Mouse (Mus musculus) CD8-positive naive resting alpha-beta T cell, adult 2 months (primary cell): ENCODE data around the gene Zfp420.
"Not testable (repeated sequence)": the region's sequence is repeated elsewhere in the genome, so short reads cannot be mapped to it uniquely, and the experiment has no call there.

Experiments
- DNase-seq, 2 experiments: peaks; one replicate each; pipeline ENCODE4 v3.0.0; 2022; ENCODE audit warnings: low read depth in 2 of 2, low spot score in 2 of 2

Gene Zfp420

DNA sequence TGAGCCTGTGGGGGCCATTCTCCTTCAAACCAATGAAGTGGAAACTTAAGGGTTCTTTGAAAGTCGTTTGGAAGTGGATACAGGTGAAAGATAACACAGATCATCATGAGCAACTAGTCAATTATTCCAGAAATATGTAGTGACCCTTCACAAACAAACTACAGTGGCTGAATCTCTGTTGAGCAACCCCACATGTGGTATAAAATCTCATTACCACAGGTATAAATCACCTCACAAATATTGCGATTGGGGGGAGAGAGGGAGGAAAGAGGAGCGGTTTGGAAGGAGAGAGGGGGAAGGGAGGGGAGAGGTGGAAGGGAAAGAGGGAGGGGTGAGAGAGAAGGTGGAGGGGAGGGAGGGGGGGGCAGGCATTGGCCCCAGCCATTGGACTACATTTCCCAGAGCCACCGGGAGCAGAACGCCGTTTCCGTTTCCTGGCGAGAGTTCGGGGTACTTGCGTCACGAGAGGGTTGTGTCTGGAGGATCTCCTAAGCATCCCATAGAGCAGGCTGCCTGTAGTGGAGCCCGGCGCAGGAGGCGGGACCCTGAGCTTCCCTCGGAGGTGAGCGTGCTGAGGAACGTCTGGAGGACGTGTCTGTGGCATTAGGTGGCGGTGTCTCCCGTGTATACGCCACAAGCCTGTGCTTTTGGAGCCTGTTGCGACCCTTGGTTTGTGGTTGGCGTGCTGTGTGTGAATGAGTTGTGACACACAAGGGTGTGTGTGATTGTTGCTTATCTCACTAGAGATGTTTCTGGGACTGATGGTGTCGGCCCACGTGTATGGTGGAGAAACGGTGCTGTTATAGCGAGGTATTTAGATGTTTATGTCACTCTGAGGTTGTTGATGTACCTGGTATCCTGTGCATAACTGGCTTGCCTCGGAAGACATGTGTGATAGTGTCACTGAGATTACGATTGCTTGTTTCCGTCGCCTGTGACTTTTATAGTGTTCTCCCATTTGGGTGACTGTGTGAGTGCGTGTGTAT, at the start of gene Zfp420:
Zfp420 (plus strand) TSS at position 448 of the 986 bp plus-strand sequence.
- DNase-seq = peak; percentile 73 to 77

DNA sequence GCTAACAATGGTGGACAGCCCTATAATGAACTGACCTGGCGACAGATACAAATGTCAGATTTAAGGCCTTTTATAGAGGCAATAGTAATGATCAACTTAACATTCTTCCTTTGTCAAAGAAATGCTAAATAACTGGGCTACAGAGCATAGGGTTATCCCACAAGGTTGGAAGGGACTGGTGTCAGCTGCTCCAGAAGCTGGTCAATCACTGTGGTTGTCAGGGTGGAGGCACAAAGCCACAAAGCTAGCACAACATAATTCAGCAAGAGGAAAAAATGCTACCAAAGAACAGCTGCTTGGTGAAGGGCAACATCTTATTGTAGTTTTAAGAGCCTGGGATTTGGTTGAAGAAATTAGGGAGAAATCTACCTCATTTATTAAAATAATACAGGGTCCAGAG, 47.5 kb upstream of the Zfp420 start:
- no peak for DNase-seq

DNA sequence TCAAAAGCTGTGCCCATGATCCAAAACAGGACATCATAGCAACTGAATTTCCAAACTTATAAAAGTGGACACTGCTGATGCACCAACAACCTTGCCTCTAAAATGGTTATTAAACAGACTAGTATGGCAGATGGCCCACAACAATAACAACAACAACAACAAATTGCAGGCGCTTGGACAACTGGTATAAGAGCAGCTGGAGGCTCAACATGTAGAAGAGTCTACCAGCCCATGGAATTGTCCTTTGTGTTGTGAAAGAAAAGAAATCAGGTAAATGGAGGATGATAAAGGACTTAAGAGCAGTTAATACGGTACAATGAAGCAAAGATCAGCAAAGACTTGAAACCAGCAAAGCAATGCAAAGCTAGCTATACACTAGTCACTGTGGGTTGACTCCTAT, 45.4 kb upstream of the Zfp420 start:
- no peak for DNase-seq

DNA sequence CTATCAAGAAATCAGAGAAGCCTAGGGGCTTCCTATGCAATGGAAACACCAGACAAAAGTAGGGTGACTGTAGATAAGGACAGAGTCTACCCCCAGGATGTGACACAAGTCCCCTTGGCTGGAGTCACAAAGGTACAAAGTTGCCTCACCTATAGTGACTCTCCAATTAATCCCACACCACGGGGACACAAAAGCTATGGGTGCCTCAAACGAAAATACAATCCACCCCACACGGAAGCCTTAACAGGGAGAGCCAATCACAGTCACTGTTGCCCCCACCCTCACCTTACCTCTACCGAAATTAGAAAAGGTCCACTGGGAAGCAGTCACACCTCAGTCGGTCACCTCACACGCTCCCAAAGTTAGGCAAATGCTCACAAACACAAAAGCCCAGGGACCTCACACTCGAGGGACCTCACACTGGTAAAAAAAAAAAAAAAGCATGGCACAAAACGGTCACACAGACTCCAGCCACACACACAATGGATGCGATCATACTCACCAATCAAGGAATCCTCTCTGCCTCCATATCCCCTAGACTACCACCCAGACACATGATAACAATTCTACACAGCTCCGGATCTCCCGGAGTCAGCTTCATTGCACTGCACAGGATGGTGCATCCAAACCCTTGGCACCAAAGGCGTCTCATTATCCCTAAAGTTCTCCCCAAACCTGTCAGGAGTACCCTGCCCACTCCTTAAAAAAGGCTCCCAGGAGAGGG, 44.6 kb upstream of the Zfp420 start:
- no peak for DNase-seq

DNA sequence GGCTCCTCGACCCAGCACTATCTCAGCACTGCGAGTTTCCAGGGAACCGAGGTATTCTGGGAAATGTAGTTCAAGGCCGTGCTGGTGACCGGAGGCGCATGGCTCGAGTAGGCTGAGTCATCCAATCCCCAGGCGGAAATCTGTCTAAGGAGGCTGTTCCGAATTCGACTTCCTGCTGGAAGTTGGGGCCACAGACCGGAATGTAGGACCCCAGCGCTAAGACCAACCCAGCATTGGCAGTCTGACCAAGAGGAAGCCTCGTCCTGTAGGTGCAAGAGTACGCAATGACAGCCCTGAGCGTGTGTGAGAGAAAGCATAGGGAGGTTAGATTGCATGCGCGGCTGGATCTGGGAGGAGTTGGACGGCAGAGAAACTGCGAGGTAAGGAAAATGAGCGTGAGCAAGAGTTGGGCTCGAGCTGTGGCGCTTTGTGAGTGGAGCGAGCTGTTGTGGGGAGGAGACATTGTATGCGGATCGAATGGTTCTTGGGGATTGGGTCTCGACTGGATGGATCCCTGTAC, 43.8 kb upstream of the Zfp420 start, which contains the start of gene Zfp790:
Zfp790 (plus strand) TSS at position 205 of the 520 bp plus-strand sequence.
- DNase-seq = peak; percentile 66 to 78

DNA sequence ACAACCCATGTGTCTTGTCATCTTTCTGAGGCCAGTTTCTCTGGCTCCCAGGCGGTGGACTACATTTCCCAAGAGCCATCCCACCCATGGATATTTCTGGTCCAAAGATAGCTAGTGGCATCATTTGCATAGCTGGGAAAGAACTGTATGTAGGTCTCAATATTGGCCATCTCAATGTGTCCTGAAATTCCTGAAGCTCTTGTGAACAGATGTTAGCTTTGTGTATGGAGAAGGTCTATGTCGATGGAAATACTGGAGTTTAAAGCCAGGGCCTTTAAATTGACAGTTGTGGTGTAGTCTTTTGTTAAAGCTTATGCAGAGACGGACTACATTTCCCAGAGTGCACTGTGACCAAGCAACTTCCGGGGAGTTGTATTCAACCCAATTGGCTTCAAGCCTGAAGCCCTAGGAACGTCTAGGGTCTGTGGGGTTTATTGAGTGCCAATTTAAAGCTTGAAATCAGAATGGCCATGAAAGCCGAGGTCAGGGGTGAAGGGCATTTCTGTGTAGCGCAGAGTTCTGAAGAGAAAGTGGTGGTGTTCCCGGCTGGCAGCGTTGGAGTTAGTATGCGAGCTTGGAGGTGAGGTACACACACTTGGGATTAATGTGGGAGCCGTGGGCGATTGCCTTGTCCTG, 41.0 kb upstream of the Zfp420 start:
- peak; percentile 58 to 71 for DNase-seq

DNA sequence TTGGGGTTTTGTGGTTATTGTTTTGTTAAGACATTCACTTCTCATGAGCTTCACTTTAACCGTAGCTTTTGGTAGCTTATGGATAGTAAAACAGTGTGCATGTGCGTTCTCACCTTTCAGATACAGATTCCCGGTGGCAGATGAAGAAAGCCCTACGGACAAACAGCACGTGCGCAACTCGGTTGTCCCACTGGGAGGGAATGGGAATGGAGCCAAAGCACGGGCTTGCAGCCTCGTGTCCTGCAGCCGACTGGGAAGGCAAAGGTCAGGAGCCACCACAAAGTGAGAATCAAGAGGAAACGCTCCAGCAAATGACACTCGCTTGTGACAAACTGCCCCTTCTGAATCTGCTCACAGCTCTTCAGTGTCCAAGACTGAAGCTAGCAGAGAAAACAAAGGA, 31.8 kb upstream of the Zfp420 start:
- no peak for DNase-seq

DNA sequence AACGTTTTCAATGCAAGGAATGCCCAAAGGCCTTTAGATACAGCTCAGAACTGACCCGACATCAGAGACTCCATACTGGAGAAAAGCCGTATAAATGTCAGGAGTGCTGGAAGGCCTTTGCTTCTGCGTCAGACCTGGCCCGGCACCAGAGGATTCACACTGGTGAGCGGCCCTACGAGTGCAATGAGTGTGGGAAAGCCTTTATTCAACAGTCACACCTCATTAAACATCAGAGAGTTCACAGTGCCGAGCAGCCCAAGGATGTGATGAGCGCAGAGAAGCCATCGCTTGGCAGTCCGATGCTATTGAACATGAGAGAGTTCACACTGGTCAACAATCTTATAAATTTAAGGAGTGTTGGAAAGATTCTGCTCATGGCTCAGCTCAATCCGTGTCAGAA, 30.0 kb upstream of the Zfp420 start:
- no peak for DNase-seq

DNA sequence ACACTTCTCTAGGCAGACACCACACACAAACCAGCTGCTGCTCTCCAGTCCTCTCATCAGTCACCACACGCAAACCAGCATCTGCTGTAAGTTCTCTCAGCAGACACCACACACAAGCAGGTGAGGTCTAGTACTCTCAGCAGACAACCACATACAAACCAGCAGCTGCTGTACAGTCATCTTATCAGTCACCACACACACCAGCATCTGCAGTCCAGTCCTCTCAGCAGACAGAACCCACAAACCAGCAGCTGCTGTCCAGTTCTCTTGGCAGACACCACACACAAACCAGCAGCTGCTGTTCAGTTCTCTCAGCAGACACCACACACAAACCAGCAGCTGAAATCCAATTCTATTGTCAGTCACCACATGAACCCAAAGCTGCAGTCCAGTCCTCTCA, 23.0 kb upstream of the Zfp420 start:
- no peak for DNase-seq

DNA sequence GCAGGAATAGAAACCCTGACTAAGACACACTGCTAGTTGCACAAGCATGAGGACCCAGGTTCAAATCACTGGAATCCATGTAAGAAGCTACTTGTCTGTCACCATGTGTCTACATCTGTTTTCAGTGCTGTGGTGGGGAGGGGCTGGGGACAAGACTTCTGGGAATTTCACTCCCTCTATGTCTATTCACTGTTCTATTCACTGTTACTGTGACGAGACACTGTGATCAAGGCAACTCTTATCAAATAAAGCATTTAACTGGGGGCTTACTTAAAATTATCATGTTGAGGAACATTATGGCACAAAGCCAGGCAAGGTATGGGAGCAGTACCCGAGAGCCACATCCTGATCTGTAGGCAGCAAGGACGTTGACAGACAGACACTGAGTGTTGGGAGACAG, 20.5 kb upstream of the Zfp420 start:
- no peak for DNase-seq

DNA sequence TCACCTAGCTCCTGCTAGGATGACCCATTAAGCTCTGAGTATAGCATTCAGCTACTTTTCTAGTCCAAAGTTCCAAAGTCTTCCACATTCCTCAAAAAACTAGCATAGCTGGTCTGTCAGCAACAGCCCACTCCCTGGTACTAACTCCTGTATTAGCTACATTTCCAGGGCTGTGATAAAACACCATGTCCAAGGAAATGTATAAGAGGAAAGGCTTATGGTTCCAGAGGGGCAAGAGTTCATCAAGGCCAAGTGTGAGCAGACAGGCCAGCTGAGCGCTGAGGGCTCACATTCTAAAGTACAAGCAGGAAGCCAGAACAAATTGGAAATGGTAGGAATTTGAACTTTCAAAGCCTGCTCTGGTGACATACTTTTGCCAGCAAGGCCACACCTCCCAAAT, 17.7 kb upstream of the Zfp420 start:
- DNase-seq = no peak

DNA sequence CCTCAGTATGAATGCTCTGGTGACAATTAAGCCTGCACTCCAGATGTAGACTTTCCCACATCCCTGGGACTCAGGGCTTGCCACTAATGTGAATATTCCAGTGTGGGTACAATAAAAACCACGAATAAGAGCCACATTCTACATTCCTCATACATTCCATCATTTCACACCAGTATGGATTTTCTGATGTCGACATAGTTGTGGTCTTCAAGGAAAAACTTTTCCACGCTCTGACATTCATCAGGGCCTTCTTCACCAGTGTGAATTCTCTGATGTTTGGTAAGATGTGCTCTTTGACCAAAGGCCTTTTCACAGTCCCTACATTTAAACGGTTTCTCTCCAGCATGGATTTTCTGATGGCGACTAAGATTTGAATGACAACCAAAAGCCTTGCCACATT, 15.2 kb upstream of the Zfp420 start:
- DNase-seq = no peak

DNA sequence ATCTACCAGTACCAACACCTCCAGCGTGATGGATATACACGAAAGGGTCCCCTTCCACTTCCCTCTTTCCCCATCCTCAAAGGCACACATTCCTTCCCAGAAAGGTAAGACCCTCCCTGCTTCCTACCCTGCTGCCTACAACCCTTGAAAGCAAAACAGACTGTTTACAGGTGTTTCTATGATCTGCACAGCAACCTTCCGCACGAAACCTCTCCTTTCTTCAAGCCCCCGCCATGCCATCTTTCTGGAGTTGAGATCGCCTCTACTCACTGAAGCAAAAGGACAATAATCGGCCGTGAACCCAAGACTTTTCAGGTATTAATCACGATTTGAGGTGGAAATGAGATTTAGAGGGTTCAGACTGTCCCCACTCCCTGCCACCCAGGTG, 7.0 kb upstream of the Zfp420 start:
- DNase-seq = no peak

DNA sequence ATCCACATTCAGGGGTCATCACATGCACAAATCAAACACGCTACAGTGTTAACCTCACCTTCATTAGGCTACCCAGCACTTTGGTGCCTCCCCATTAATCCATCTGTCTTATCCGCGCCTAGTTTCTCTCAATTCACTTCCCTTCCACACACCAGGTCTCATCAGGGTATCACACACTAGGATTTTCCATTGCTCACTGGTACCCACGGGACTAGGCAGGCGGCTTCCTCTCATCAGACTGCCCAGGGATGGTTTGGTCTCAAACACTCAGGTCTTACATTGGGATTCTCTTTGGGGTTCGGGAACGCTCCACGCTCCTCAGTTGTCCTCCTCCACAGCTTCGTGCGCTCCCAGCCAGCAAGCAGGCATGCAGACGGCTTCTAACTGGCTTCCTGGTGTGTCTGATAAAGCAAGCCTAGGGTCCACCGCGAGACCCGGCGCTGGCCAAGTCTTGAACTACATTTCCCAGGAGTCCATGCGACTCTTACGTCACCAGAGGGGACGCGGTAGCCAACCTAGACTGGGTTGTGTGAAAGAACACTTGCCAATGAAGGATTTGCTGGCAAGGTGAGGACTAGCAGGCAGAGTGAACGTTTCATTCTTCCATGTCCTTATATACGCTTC, 6.4 kb upstream of the Zfp420 start, which contains the start of gene Zfp940:
Zfp940 (minus strand) TSS at position 451 of the 624 bp plus-strand sequence.
- peak; percentile 70 to 81 for DNase-seq

DNA sequence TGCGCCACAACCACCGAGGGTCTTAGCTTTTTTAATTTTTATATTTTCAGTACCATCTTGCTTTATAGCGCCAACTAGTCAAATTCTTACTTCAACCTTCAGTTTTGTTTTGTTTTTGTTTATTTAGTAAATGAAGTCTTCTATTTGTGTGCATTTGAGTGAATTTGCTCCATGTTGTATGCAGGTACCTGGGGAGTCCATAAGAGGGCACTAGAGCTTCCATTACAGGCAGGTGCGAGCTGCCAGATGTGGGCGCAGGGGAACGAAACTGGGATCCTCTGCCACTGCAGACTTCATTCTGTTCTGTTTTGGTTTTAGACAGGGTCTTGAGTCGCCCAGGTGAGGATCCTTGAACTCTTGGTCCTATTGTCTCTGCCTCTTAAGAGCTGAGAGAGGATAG, 1.9 kb downstream of the Zfp420 start:
- DNase-seq = no peak

DNA sequence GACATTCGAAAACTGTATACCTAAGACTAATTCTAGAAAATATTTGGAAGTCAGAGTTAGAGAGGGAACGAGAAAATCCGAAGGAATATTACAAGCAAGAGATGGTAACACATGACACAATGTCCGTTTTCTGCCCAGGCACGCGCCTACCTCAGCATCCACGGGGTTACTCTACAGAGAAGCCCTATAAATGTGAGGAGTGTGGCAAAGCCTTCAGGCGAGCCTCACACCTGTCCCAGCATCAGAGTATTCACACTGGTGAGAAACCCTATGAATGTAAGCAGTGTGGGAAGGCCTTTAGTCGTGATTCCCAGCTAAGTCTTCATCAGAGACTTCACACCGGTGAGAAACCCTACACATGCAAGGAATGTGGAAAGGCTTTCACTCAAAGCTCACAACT, 14.5 kb downstream of the Zfp420 start:
- DNase-seq = no peak

DNA sequence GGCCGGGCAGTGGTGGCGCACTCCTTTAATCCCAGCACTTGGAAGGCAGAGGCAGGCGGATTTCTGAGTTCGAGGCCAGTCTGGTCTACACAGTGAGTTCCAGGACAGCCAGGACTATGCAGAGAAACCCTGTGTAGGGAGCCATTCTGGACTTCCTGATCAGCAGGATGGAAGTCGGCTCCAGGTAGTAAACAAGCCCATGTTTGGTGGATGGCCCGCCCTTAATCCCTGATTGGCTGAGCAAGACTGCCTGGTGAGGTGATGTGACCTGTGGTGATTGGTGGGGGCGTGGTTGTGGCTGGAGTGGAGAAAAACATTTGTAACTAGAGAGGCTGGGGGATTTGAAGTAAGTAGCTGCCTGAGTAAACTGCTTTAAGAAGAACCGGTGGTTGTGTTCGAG, 17.8 kb downstream of the Zfp420 start:
- not testable (repeated sequence) for DNase-seq

DNA sequence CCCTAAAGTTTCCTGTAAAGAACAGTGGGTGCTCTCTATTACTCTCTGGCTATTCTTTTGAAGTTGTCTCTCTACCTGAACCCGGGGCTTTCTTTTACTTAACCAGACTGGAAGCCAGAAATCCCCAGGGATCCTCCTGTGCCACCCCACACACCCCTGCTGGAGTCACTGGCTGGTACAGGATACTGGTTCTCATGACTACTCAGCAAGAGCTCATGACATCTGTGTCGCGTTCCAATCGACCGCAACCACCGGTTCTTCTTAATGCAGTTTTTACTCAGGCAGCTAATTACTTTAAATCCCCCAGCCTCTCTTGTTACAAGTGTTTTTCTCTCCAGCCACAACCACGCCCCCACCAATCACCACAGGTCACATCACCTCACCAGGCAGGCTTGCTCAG, 20.3 kb downstream of the Zfp420 start:
- no peak for DNase-seq

DNA sequence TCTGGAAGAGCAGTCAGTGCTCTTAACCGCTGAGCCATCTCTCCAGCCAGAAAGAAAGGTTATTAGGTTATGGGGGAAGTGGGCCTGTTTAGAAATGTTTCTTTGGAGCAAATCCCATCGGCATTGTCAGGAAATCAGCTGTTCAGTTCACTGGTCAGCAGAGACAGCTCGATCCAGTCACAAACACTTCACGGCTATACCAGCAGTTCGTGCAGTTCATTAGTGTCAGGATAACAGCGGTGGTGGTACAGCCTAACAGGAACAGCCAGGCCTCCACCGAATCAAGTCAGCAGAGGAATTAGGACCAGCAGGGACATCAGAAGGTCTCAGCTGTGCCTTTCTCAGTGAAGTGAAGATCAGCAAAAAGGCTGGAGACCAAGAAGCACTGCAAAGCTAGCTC, 21.1 kb downstream of the Zfp420 start:
- no peak for DNase-seq

DNA sequence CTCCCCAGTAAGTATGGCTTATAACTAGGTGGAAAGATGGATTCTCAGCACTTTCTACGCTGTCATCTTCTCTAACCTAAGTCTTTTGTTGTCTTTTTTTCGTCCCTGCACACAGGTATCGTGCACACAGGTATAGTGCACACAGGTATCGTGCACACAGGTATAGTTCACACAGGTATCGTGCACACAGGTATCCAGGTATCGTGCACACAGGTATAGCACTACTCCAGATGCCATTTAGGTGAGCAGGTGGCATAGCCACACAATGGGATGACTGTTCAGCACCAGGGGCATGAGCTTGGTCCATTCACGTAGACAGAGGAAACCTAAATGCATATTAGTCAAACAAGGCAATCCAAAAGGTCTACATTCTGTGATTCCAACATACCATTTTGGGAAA, 30.7 kb downstream of the Zfp420 start:
- no peak for DNase-seq

DNA sequence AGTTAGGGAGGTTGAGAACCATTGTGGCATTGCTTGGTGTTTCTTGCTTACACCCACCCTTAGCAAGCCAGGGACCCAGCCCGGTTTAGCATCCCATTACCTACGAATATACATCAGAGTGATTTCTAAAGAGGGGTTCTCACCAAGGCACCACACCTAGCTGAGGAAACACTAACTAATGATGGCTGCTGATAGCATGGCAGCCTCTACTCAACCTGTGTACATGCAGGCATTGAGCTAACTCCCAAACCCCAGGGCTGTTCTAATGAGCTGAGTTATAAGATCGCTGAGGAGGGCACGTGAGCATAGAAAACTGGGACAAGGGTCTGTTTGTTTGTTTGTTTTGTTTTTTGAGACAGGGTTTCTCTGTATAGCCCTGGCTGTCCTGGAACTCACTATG, 33.0 kb downstream of the Zfp420 start:
- DNase-seq = no peak
